Mouse (Mus musculus): ENCODE measurements around the gene Dock11.

GRCm38 (mm10) chrX:35990508-35991095, 102.0 kb downstream of the Dock11 start:
- TF ChIP-seq CTCF (conservative IDR thresholded peaks at IDR 0.05; ENCODE audit: low read length): no peak
- no peak for TF ChIP-seq NANOG (IDR thresholded peaks at IDR 0.05; ENCODE audit: borderline replicate concordance, low read length)
- no peak for TF ChIP-seq POU5F1 (IDR thresholded peaks at IDR 0.05; ENCODE audit: borderline replicate concordance, low read length)
